Mouse (Mus musculus) intestine, embryonic 15.5 days (tissue): ENCODE data around the gene Gm9747. TPM values are rescaled to one million over a fixed set of nuclear protein-coding genes. Genes with fewer than 3 reads are reported as not detected.

Source experiments
- ATAC-seq: fragments of 200-750 bp; cut with Nextera tagmentation; 2 replicates; pipeline ENCODE4 v1.8.0; 2017; ENCODE audit warnings: moderate TSS enrichment, moderate library complexity
- H3K27ac ChIP-seq: fragments of 300-500 bp; sonication (generic); 2 replicates; pipeline ENCODE4 v1.5.1; 2015; ENCODE audit warnings: mild to moderate bottlenecking, inconsistent platforms
- H3K27me3 ChIP-seq: fragments of 300-500 bp; sonication (generic); replicated peaks from 2 replicates; pipeline ENCODE4 v1.6.1; 2015; ENCODE audit warnings: inconsistent platforms
- H3K36me3 ChIP-seq: fragments of 300-500 bp; sonication (generic); 2 replicates; pipeline ENCODE4 v1.6.1; 2015; ENCODE audit warnings: inconsistent platforms
- H3K4me1 ChIP-seq: fragments of 300-500 bp; sonication (generic); replicated peaks from 2 replicates; pipeline ENCODE4 v1.6.1; 2015; ENCODE audit warnings: inconsistent platforms
- H3K4me2 ChIP-seq: fragments of 300-500 bp; sonication (generic); replicated peaks from 2 replicates; pipeline ENCODE4 v1.6.1; 2015; ENCODE audit warnings: mild to moderate bottlenecking, inconsistent platforms
- H3K4me3 ChIP-seq: fragments of 300-500 bp; sonication (generic); replicated peaks from 2 replicates; pipeline ENCODE4 v1.5.1; 2015; ENCODE audit warnings: inconsistent platforms
- H3K9ac ChIP-seq: fragments of 300-500 bp; sonication (generic); 2 replicates; pipeline ENCODE4 v1.6.1; 2015; ENCODE audit warnings: inconsistent platforms
- H3K9me3 ChIP-seq: fragments of 300-500 bp; sonication (generic); 2 replicates; pipeline ENCODE4 v1.6.1; 2016; ENCODE audit warnings: inconsistent platforms
- WGBS: fragments of 180-500 bp; shearing (Covaris S2); methylation state at CpG from one replicate; pipeline ENCODE4 v1.1.7; 2015; 5-methylcytosine and 5-hydroxymethylcytosine counted together
- polyA plus RNA-seq: library from polyadenylated mRNA; unstranded; fragments of >200 nt; fragmentation: Nextera tagmentation; extraction: Ambion mirVana; gene quantifications from 2 replicates; pipeline ENCODE4 v1.2.1, GENCODE M21; 2015

Gm9747 gene
- polyA plus RNA-seq, 1 experiment from 2014 or later = 9.2 TPM

DNA sequence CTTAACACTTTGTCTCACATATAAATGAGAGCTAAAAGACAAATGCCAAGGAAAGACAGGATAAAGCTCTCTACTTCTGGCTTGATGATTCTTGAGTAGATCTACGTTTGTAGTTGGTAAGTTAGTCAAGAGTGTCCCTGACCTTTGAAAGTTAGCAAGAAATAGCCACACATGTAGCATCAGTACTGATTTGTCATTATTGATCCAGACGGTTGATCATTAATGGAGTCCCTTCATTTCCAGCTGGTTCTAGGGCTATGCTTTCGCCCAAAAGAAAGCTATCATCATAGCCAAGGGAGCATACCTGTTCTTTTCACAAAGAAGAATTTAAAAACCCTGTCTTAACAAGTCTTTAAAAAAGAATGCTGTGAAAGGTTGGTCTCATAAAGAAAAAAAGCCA lies 1.7 kb downstream of the Gm9747 start:
- WGBS = 69% methylated on average over 3 of the region's 3 CpGs
- Histone ChIP-seq H3K4me3 (no peak overlapping the region), H3K27ac (no peak overlapping the region), H3K9me3 (no peaks in the 10 kb centered on the region), H3K36me3 (no peaks in the 10 kb centered on the region), H3K4me2 (no peak overlapping the region), H3K27me3 (no peaks in the 10 kb centered on the region), H3K9ac (no peak overlapping the region), H3K4me1 (no peaks in the 10 kb centered on the region)
- no peak for ATAC-seq

DNA sequence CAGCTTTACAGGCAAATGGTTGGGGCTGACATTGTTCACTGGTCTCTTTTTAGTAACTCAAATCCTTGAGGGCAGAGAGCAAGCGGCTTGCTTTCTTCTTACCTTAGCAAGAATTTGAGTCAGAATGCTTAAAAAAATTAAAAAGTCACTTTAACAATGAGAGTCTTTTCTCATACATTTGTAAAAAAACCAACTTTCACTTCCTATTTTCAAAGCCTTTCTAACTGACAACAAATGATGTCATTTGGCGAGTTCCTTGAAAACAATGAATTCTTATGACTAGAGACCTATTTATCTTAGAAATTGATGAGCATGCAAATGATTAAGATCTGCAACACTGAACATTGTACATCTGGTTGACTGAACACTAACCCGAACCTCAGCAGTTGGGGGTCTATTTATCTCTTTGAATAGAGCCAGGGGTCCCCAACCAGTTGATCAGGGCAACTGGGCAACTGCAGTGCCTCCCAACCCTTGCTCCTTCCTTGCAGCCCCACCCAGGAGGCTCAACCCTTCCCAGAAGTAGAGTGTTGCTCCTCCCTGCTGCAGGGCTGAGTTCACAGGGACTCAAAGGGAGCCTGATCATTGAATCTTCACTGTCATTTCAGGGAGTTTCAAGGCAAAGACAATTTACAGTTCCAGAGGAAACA lies 2.7 kb downstream of the Gm9747 start:
- WGBS = 78% methylated on average over 3 of the region's 3 CpGs
- no peaks in the 10 kb centered on the region for H3K36me3 ChIP-seq
- H3K27me3 ChIP-seq = no peaks in the 10 kb centered on the region
- no peaks in the 10 kb centered on the region for H3K4me1 ChIP-seq
- no peak overlapping the region for H3K4me2 ChIP-seq
- no peaks in the 10 kb centered on the region for H3K9me3 ChIP-seq
- ATAC-seq = no peak
- H3K4me3 ChIP-seq = no peak overlapping the region
- H3K27ac ChIP-seq = no peak overlapping the region
- no peak overlapping the region for H3K9ac ChIP-seq

DNA sequence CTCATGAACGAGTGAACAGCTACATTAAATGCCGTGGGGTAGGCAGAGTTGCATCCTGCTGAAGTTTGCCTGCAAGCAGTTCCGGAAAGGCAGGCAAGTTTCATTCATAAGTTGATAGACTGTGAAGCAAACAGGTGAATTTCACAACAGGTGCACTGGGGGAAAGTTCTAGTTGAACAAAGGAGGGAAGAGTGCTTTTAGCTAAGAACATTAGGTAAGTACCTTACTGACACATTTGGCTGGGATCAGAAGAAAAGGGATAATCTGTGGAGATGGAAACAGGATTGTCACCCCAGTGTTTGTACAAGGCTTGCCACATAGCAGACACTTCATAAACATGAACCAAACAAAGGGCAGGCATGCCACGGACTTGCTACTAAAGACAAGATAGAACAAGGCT lies 5.3 kb downstream of the Gm9747 start:
- Histone ChIP-seq H3K9ac (no peak overlapping the region), H3K27ac (no peak overlapping the region), H3K4me3 (no peak overlapping the region), H3K4me2 (no peak overlapping the region), H3K36me3 (no peaks in the 10 kb centered on the region), H3K9me3 (no peaks in the 10 kb centered on the region), H3K4me1 (no peaks in the 10 kb centered on the region), H3K27me3 (no peaks in the 10 kb centered on the region)
- 73% methylated on average over 4 of the region's 4 CpGs for WGBS
- no peak for ATAC-seq

DNA sequence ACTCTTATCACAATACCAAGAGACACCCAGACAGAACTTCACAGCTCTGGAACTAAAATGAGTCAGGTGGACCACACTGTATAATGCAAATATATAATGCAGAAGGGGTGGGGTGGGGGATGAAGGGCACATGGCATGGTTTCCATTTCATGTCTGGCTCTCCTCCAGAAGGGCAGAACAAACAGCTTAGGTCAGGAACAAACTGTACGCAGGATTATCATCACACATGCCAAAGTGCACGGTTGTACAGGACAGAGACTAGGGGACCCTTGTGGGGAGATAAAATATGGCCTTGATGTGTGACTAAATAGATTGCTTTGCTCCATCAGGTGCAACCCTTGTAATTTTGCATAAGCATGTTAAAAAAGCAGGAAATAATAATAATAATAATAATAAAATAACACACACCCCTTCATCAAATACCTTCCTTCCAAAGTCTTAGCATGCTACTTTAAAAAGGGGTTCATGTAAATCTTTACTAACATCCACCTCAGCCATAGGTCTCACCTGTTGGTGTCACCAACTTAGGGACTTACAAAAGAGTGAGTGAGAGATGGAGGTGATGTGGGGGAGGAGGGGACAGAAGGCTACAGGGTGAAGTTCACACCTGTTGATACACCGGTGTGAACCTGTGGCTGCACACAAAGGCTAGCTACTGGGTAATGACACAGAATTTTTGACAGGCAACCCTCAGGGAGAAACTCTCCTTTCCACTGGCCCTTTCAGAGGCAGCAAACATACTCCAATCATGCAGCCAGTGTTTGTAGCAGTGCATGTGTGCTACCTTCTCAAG lies 6.7 kb downstream of the Gm9747 start:
- Histone ChIP-seq H3K4me1 (no peaks in the 10 kb centered on the region), H3K4me3 (no peak overlapping the region), H3K9ac (no peak overlapping the region), H3K4me2 (no peak overlapping the region), H3K27me3 (no peaks in the 10 kb centered on the region), H3K36me3 (no peaks in the 10 kb centered on the region), H3K27ac (no peak overlapping the region), H3K9me3 (no peaks in the 10 kb centered on the region)
- 68% methylated on average over 3 of the region's 3 CpGs for WGBS
- 0 out of 2 replicates have a peak, but pooled peaks have one; percentile 31 for ATAC-seq

DNA sequence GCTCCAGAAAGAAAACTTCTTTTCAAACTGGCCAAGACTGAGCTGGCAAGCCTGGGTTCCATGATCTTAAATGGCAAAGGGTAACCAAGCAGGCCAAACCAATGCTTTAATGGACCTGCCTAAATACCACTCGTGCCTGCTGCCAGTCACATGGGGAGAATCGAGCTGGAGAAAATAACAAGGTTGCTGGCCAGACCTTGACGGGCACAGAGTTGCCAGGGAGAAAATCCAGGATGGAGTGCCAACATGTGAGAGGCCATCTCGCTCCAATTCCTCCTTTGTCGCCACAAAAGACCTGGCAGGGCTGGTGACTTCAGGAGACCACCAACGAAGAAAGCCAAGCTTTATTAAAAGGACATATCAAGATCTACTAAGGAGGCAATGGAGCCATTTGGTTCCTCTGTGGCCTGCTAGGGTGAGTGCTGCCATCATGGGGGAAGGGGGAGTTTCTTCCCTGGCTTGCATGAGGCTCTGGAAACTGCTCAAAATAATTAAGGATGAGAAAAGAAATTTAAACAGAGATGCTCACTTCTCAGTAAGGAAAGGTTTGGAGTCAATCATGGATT lies 10.4 kb downstream of the Gm9747 start:
- no peak overlapping the region for H3K4me2 ChIP-seq
- ATAC-seq = no peak
- no peaks in the 10 kb centered on the region for H3K36me3 ChIP-seq

DNA sequence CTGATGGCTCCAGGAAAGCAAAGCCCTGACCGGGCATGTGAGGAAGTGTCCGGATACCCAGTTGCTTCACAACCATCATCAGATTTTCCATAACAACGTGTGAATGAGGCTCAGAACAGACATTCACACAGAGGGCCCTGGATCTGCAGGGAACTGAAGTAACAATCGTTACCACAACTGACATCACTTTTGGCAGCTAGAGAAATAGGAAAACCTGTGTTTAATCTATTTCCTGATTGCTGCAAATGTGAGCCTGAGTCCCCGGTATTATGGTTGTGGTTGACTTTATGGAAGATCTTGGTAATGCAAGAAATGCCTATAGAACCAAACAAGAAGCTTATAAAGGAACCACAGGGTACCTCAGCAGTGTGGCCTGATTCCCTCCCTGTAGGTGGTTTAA lies 12.1 kb downstream of the Gm9747 start:
- Histone ChIP-seq H3K4me3 (no peak overlapping the region), H3K4me1 (no peaks in the 10 kb centered on the region), H3K4me2 (no peak overlapping the region), H3K27me3 (no peaks in the 10 kb centered on the region), H3K9me3 (no peaks in the 10 kb centered on the region), H3K36me3 (no peaks in the 10 kb centered on the region), H3K9ac (no peak overlapping the region), H3K27ac (no peak overlapping the region)
- ATAC-seq = no peak
- WGBS = 84% methylated on average over 5 of the region's 5 CpGs

More for the DNA sequence above, 10.4 kb downstream of the Gm9747 start:
- Histone ChIP-seq H3K4me3 (no peak overlapping the region), H3K4me1 (no peaks in the 10 kb centered on the region), H3K27ac (no peak overlapping the region), H3K9me3 (no peaks in the 10 kb centered on the region), H3K27me3 (no peaks in the 10 kb centered on the region), H3K9ac (no peak overlapping the region)
- 87% methylated on average over 6 of the region's 6 CpGs for WGBS

DNA sequence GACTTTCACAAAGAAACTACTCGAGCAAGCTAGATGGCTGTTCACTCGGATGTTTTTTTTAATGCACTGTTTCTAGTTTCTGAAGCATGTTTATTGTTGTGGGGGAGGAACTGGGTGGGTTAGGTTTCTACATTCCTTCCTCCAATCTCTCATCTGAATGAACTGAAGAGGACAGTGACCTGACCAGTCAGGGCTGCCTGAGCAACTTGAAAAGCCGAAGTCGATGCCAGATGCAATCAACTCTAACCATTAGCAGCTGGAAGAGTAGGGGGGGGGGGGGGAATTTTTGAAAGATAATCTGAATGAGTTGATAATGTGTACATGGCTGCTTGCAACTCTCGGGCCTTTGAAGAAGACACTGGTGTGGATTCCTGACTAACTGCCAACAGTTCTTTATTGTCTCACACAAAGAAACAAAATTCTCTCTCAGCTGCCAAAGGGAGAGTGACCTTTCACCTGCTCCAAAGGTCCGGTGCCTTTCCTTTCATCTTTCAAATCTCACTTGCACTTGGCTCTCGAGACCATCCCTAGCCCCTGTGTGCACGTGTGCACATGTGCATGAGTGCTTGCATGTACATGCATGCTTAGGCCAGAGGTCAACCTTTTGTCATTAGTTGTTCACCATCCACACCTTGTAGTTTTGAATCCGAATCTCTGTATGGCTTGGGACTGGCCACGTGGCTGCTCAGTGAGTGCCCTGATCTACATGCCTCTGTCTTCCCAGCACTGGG lies 14.5 kb downstream of the Gm9747 start:
- 69% methylated on average over 10 of the region's 10 CpGs for WGBS
- no peak overlapping the region for H3K9ac ChIP-seq
- ATAC-seq = no peak

DNA sequence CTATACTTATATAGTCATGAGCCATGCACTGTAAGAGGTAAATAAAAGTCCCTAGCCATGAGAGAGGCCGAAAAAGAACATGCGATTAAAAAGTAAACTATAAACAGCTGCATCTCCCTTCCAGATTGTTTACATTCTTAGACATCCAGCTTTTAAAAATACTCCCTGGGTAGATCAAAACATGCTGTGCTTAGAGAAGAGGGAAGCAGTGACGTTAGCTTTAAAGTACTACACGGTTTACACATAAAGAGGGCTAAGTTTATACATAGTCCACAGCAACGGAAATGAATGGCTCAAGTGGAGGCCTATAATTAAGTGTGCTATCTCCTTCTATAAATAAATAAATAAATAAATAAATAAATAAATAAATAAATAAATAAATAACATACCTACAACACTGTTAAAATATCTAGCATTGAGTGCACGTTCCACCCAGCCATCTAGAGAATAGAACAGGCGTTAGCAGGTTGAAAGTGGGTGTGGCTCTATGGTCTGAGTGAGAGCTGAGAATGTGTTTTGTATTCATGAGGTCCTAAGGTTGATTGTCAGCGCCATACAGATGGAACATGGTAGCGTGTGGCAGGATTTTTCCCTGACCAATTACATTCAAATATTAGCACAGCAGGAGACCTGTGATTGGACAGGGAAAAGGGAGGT lies 21.0 kb downstream of the Gm9747 start:
- Histone ChIP-seq H3K9ac (no peak overlapping the region), H3K27ac (no peak overlapping the region), H3K4me2 (no peak overlapping the region), H3K4me3 (no peak overlapping the region), H3K36me3 (no peaks in the 10 kb centered on the region), H3K27me3 (no peaks in the 10 kb centered on the region), H3K9me3 (no peaks in the 10 kb centered on the region), H3K4me1 (peaks cover 3% of the 10 kb centered on the region; the same call in 1 of the 2 replicates)
- ATAC-seq = peak; percentile 79
- 69% methylated on average over 9 of the region's 9 CpGs for WGBS

More for the DNA sequence above, 14.5 kb downstream of the Gm9747 start:
- Histone ChIP-seq H3K4me2 (no peak overlapping the region), H3K4me3 (no peak overlapping the region), H3K27ac (no peak overlapping the region), H3K36me3 (no peaks in the 10 kb centered on the region), H3K4me1 (no peaks in the 10 kb centered on the region), H3K27me3 (no peaks in the 10 kb centered on the region), H3K9me3 (no peaks in the 10 kb centered on the region)

DNA sequence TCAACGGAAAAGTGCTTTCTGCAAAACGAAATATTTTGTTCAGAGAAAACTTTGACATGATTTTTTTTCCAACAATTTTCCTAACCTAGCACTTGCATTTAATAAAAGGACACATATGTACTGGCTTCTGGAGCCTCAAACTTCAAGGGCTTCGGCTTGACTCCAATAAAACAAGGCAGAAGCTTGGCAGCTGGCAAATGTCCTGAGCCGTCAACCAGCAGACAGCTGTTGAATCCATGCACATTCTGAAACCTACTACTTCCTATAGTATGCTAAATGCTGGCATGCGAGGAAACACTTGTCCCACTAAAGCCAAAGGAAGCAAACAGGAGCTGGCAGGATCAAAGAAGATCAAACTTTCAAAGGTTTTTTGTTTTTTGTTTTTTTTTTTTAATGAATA lies 24.5 kb downstream of the Gm9747 start:
- Histone ChIP-seq H3K9ac (no peak overlapping the region), H3K9me3 (no peaks in the 10 kb centered on the region), H3K27me3 (no peaks in the 10 kb centered on the region), H3K4me2 (no peak overlapping the region), H3K4me1 (peaks cover 3% of the 10 kb centered on the region; the same call in 1 of the 2 replicates), H3K4me3 (no peak overlapping the region), H3K27ac (no peak overlapping the region), H3K36me3 (no peaks in the 10 kb centered on the region)
- WGBS = 38% methylated on average over 5 of the region's 5 CpGs
- ATAC-seq = no peak

DNA sequence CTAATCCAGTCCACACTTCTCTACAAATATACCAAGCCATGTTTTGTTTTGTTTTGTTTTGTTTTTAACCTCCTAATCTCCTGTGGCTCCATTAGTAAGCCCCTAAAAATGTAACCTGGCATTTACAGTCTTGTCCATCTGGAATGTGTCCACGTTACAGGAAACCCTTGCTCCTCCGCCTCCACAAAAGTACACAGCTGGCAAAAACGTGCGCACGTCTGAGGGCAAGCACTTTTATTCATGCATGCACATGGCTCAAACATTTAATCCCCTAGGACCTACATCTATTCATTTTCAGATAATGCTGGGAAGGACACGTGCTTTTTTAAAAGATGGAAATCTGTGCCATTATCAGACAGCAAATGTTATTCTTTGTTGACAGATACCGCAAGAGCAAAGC lies 25.4 kb downstream of the Gm9747 start:
- Histone ChIP-seq H3K27me3 (no peaks in the 10 kb centered on the region), H3K9ac (no peak overlapping the region), H3K9me3 (no peaks in the 10 kb centered on the region), H3K36me3 (no peaks in the 10 kb centered on the region), H3K4me1 (peaks cover 3% of the 10 kb centered on the region; the same call in 1 of the 2 replicates), H3K4me2 (no peak overlapping the region), H3K27ac (no peak overlapping the region), H3K4me3 (no peak overlapping the region)
- 52% methylated on average over 7 of the region's 7 CpGs for WGBS
- no peak for ATAC-seq

DNA sequence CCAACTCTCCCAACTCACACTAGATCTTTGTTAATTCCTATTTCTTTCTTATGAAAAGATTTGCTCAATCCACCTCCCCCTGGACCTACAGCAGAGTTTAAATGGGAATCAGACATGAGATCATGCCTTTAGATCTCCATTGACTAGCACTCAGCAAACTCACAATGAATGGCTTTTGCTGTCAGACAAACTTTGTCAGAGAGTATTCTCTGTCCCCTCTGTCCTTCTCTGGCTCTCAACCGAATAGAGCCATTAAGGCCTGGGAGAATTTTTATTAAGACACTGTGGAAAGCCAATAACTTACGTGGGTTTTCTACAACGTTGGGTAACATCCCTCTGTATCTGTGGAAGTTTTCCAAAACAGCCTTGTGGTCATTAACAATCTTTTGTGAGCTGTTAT lies 27.1 kb downstream of the Gm9747 start:
- ATAC-seq = no peak
- Histone ChIP-seq H3K27me3 (no peaks in the 10 kb centered on the region), H3K4me1 (peaks cover 3% of the 10 kb centered on the region; the same call in 1 of the 2 replicates), H3K4me2 (no peak overlapping the region), H3K9me3 (no peaks in the 10 kb centered on the region), H3K36me3 (no peaks in the 10 kb centered on the region), H3K9ac (no peak overlapping the region), H3K27ac (no peak overlapping the region), H3K4me3 (no peak overlapping the region)
- 63% methylated on average over 3 of the region's 3 CpGs for WGBS
